Mouse (Mus musculus) ES-Bruce4 (cell line): ENCODE results near the gene Lce3f.

Source experiments
- CTCF ChIP-seq: IDR thresholded peaks from one replicate; pipeline ENCODE4 v1.8.1; 2011; ENCODE audit warnings: low read depth, low read length
- EP300 ChIP-seq: IDR thresholded peaks from 2 replicates; pipeline ENCODE4 v1.6.1; 2011; ENCODE audit warnings: low read depth, low read length; ENCODE audit not compliant: insufficient read depth
- POLR2A ChIP-seq: IDR thresholded peaks from one replicate; pipeline ENCODE4 v1.8.1; 2011; ENCODE audit warnings: low read length; ENCODE audit not compliant: insufficient read depth

DNA sequence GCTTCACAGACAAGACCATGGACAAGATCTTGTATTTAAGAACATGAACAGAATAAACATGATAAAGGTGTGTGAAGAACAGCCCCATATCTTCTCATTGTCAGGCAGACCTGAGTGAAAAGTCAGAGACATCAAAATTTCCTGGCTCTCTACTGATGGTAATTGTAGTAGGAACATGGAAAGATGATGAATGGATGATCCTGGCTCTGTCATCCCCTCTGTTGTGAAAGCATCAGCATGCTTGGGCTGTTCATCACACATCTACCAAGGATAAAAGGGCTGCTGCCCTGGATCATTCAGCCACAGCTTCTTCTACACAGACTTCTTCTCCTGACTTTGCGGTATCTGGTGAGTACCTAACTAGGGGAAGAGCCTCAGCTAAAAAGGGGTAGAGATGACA lies 34.9 kb upstream of the Lce3f start, which contains the start of gene Lce3d:
- TF ChIP-seq EP300 (no peak), POLR2A (no peak), CTCF (no peak)
